Mouse (Mus musculus) cerebellum, adult 2 months (tissue): ENCODE data around the gene Wnt7b. TPM values are rescaled to one million over a fixed set of nuclear protein-coding genes. Genes with fewer than 3 reads are reported as not detected.
A peak's percentile ranks its signal among the peaks of the same experiment; 100 is the strongest.

ENCODE experiments used
- DNase-seq, 2 experiments: peaks; one replicate each; pipeline ENCODE4 v3.0.0; 2021
- H3K27ac ChIP-seq: fragments of 200-500 bp; 2 replicates; pipeline ENCODE4 v1.5.1; 2012; ENCODE audit warnings: low read length, control low read depth, inconsistent platforms; ENCODE audit not compliant: insufficient read depth
- H3K27me3 ChIP-seq: fragments of 200-500 bp; 2 replicates; pipeline ENCODE4 v1.6.1; 2012; ENCODE audit warnings: inconsistent platforms, mild to moderate bottlenecking, low read length, moderate library complexity; ENCODE audit not compliant: control insufficient read depth, insufficient read depth
- H3K4me1 ChIP-seq: fragments of 200-500 bp; 2 replicates; pipeline ENCODE4 v1.6.1; 2011; ENCODE audit warnings: low read length; ENCODE audit not compliant: control insufficient read depth, insufficient read depth
- H3K4me3 ChIP-seq: fragments of 200-500 bp; replicated peaks from 2 replicates; pipeline ENCODE3; 2011; ENCODE audit warnings: mild to moderate bottlenecking, low read depth, low read length, control low read depth; ENCODE audit not compliant: insufficient read depth
- CTCF ChIP-seq: fragments of 200-500 bp; IDR thresholded peaks from 2 replicates; pipeline ENCODE4 v1.5.1; 2011; ENCODE audit warnings: low read depth, mild to moderate bottlenecking, control low read depth, low read length, moderate library complexity, borderline replicate concordance; ENCODE audit not compliant: insufficient read depth
- POLR2A ChIP-seq: fragments of 200-500 bp; IDR thresholded peaks from 2 replicates; pipeline ENCODE4 v1.6.1; 2011; ENCODE audit warnings: low read length, control low read depth, borderline replicate concordance; ENCODE audit not compliant: insufficient read depth
- WGBS: fragments of 180-500 bp; shearing (Covaris S2); methylation state at CpG from one replicate; pipeline ENCODE4 v1.1.7; 2018; 5-methylcytosine and 5-hydroxymethylcytosine counted together
- polyA plus RNA-seq: library from polyadenylated mRNA; depleted of rRNA; stranded (reverse); fragments of >200 nt; gene quantifications from 2 replicates; pipeline ENCODE4 v1.2.3, GENCODE M21; 2012

Wnt7b gene
- polyA plus RNA-seq, 1 experiment, result 14.7 TPM

DNA sequence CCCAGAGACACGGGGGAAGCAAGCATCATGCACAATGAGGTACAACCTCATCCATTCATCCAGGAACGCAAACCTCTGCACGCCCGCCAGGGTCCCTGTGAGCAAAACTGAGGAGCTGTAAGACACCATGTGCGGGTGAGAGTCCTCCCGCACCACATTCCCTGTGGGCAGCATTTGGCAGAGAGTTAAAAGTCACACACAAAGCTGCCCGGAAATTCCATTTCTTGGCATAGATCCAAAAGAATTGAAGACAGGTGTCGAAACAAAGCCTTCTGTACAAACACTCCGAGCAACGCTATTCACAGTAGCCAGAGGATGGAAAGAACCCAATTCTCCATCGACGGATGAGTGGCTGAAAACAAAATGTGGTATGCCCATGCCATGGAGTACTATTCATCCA lies 20.3 kb downstream of the Wnt7b start:
- Histone ChIP-seq H3K4me3 (no peak overlapping the region), H3K27ac (no peak overlapping the region), H3K4me1 (no peaks in the 10 kb centered on the region), H3K27me3 (no peaks in the 10 kb centered on the region)
- no peak for DNase-seq
- TF ChIP-seq CTCF (no peak), POLR2A (no peak)
- 34% methylated on average over 12 of the region's 12 CpGs for WGBS

DNA sequence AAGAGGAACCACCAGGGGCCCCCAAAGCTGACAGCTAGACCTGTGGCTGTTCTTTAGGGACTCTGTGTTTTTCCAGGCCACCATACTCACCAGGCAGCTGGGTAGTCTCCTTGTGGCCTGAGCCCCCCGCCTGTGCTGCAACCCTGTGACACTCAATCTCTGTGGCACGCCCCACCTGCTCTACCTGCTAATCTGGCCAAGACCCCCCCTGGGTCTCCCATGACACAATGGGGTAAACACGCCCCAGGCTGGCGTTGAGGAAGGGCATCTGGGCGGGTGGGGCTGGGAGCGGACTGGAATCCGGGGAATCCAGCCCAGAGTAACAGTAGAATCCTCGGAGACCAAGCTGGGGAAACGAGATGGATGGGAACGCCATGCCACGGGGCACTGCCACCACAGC lies 21.4 kb downstream of the Wnt7b start:
- TF ChIP-seq CTCF (no peak), POLR2A (no peak)
- Histone ChIP-seq H3K27ac (no peak overlapping the region), H3K4me3 (no peak overlapping the region), H3K4me1 (no peaks in the 10 kb centered on the region), H3K27me3 (no peaks in the 10 kb centered on the region)
- no peak for DNase-seq
- 77% methylated on average over 11 of the region's 11 CpGs for WGBS

- WGBS, result 36% methylated on average over 25 of the region's 25 CpGs
- DNase-seq, result no peak
- H3K27ac ChIP-seq, result no peak overlapping the region
- no peaks in the 10 kb centered on the region for H3K4me1 ChIP-seq
- TF ChIP-seq POLR2A (no peak), CTCF (no peak)
- H3K4me3 ChIP-seq, result no peak overlapping the region
- H3K27me3 ChIP-seq, result no peaks in the 10 kb centered on the region
Measured at GRCm38 (mm10) chr15:85558840-85559540, 23.3 kb downstream of the Wnt7b start.

GRCm38 (mm10) chr15:85555799-85556198 lies 26.5 kb downstream of the Wnt7b start:
- 17% methylated on average over 10 of the region's 10 CpGs for WGBS
- peak; percentile 18 to 33 for DNase-seq
- no peak overlapping the region for H3K27ac ChIP-seq
- H3K4me3 ChIP-seq, result no peak overlapping the region
- no peaks in the 10 kb centered on the region for H3K27me3 ChIP-seq
- no peak for TF ChIP-seq CTCF
- TF ChIP-seq POLR2A, result no peak
- H3K4me1 ChIP-seq, result no peaks in the 10 kb centered on the region

GRCm38 (mm10) chr15:85553421-85553820 lies 28.9 kb downstream of the Wnt7b start:
- no peaks in the 10 kb centered on the region for H3K4me1 ChIP-seq
- no peak for DNase-seq
- 88% methylated on average over 11 of the region's 11 CpGs for WGBS

DNA sequence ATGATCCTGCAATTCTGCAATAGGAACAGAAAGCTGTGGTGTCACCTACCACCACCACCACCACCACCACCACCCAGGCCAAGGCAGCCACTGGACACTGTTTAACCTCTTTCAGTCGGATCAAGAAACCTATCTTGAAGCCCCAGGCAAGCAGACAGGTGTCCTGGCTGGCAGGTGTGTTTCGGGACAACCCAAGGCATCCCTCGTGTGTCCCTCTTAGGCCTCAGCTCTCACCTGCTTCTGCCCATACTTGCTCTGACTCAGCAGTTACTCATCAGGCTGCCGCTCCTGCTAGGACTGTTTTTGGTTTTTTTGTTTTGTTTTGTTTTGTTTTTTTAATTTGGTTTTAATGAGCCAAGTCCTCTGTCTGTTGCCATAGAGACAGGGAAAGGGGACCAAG lies 35.8 kb downstream of the Wnt7b start:
- WGBS, result 82% methylated on average over 4 of the region's 4 CpGs
- no peak overlapping the region for H3K27ac ChIP-seq
- H3K27me3 ChIP-seq, result no peaks in the 10 kb centered on the region
- peaks cover 11% of the 10 kb centered on the region for H3K4me1 ChIP-seq
- no peak for DNase-seq
- H3K4me3 ChIP-seq, result no peak overlapping the region
- TF ChIP-seq CTCF (no peak), POLR2A (no peak)

More at GRCm38 (mm10) chr15:85553421-85553820, 28.9 kb downstream of the Wnt7b start:
- no peak for TF ChIP-seq CTCF
- TF ChIP-seq POLR2A, result no peak
- no peak overlapping the region for H3K4me3 ChIP-seq
- H3K27ac ChIP-seq, result no peak overlapping the region
- no peaks in the 10 kb centered on the region for H3K27me3 ChIP-seq

DNA sequence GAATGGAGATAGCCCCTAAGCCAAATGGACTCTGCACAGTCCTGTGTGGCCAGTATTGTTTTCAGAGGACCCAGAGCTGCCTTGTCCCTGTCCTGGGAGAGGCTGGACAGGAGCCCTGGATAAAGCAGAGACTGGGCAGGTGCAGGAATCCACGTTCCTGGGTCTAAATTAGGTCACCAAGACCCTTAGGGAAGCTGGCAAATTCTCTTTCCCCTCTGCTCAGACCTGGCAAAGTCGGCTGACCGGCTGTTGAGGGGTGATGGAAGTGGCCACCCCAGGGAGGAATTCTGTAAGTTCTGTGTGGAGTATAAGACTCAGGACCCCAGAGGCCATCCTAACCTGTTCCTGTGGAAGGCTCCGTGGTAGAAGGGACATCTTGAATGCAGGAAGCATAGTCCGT lies 36.9 kb downstream of the Wnt7b start:
- DNase-seq, result peak in 1 of 2 experiments; percentile 21
- no peak overlapping the region for H3K4me3 ChIP-seq
- peaks cover 11% of the 10 kb centered on the region for H3K4me1 ChIP-seq
- TF ChIP-seq POLR2A, result no peak
- no peak for TF ChIP-seq CTCF
- H3K27me3 ChIP-seq, result no peaks in the 10 kb centered on the region
- WGBS, result 37% methylated on average over 5 of the region's 5 CpGs
- H3K27ac ChIP-seq, result no peak overlapping the region

GRCm38 (mm10) chr15:85538170-85538569 lies 44.1 kb downstream of the Wnt7b start:
- H3K27me3 ChIP-seq, result no peaks in the 10 kb centered on the region
- H3K27ac ChIP-seq, result no peak overlapping the region
- WGBS, result 64% methylated on average over 11 of the region's 11 CpGs
- H3K4me1 ChIP-seq, result no peaks in the 10 kb centered on the region
- no peak for DNase-seq
- TF ChIP-seq POLR2A (no peak), CTCF (no peak)
- H3K4me3 ChIP-seq, result no peak overlapping the region
